Comparison of ENCODE assay signal across 19 mouse cellular contexts in the genomic region with DNA sequence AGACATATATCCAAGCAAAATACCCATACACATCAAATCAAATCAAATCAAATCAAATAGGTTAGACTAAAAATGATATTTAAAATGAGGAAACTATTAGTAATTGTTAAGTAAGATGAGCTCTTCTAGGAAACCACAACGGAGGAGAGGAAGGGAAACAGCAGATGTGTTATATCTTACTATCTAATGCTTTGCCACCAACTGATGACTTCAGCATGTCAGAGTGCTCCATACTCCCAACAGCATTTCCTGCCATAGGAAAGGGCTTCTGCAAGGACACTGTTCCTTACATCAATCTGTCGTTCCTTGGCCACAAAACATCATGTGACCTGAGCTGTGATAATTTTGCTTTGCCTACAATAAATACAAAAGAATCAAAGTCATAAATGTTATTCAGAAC.
"Had no signal": no experiment of that assay in that cellular context is flagged by ENCODE, and none has a peak within 500 bp of the region (broad histone marks: within the 10 kb centered on the region; RNA-seq: fewer than 3 reads in every experiment).

No protein-coding gene starts in this region.

- H3K27ac ChIP-seq: liver, embryonic 15.5 days; macrophage; midbrain, embryonic 10.5 days; midbrain, embryonic 12.5 days; neural tube, embryonic 13.5 days; neural tube, embryonic 15.5 days; stomach, embryonic 15.5 days; stomach, postnatal 0 days had no signal

- ATAC-seq: liver, postnatal 0 days; midbrain, embryonic 16.5 days had no signal

- H3K4me3 ChIP-seq: liver, embryonic 15.5 days; midbrain, embryonic 10.5 days; midbrain, embryonic 12.5 days; myocyte; neural tube, embryonic 13.5 days; neural tube, embryonic 15.5 days; stomach, embryonic 15.5 days had no signal

- DNase-seq: liver, postnatal 0 days; lung, adult 2 months; lung, postnatal 14 days; lung, postnatal 36 days; midbrain, embryonic 14.5 days; right cerebral cortex, postnatal 14 days; thymus, adult 2 months; thymus, postnatal 25 days; thymus, postnatal 4 days had no signal

- H3K9ac ChIP-seq: liver, embryonic 15.5 days; liver, postnatal 0 days; midbrain, embryonic 12.5 days; neural tube, embryonic 13.5 days; neural tube, embryonic 15.5 days; stomach, embryonic 15.5 days had no signal

- H3K27me3 ChIP-seq: liver, embryonic 15.5 days; midbrain, embryonic 12.5 days; neural tube, embryonic 13.5 days; stomach, embryonic 15.5 days had no signal

- H3K9me3 ChIP-seq: liver, embryonic 15.5 days; midbrain, embryonic 10.5 days; midbrain, embryonic 12.5 days; neural tube, embryonic 13.5 days; neural tube, embryonic 15.5 days; stomach, embryonic 15.5 days had no signal

- H3K4me2 ChIP-seq: liver, embryonic 15.5 days; midbrain, embryonic 12.5 days; neural tube, embryonic 13.5 days; neural tube, embryonic 15.5 days; stomach, embryonic 15.5 days had no signal

- H3K4me1 ChIP-seq: liver, embryonic 15.5 days; midbrain, embryonic 12.5 days had no signal

- H3K36me3 ChIP-seq: liver, embryonic 15.5 days; midbrain, embryonic 10.5 days; midbrain, embryonic 12.5 days; neural tube, embryonic 13.5 days; neural tube, embryonic 15.5 days; stomach, embryonic 15.5 days had no signal
